Mouse (Mus musculus) embryonic fibroblast, embryonic 13.5 days (primary cell): Measurements from ENCODE around the gene Faxc.

Source experiments
- CTCF ChIP-seq: IDR thresholded peaks from 2 replicates; pipeline ENCODE4 v1.5.1; 2011; ENCODE audit warnings: mild to moderate bottlenecking, control low read depth, low read length, moderate library complexity, borderline replicate concordance; ENCODE audit not compliant: insufficient read depth
- POLR2A ChIP-seq: IDR thresholded peaks from 2 replicates; pipeline ENCODE4 v1.6.1; 2011; ENCODE audit warnings: low read depth, mild to moderate bottlenecking, control low read depth, low read length, moderate library complexity

GRCm38 (mm10) chr4:21944672-21945071 lies 13.5 kb downstream of the Faxc start:
- TF ChIP-seq POLR2A (no peak), CTCF (no peak)
